Mouse (Mus musculus) bone marrow macrophage, adult 2 months (primary cell): ENCODE results near the gene Kif1bp.

Source experiments
- CTCF ChIP-seq: IDR thresholded peaks from 2 replicates; pipeline ENCODE4 v1.5.1; 2012; ENCODE audit warnings: low read depth, mild to moderate bottlenecking, low read length, moderate library complexity
- POLR2A ChIP-seq: IDR thresholded peaks from 2 replicates; pipeline ENCODE4 v1.6.1; 2012; ENCODE audit warnings: mild to moderate bottlenecking, low read depth, low read length, borderline replicate concordance

DNA sequence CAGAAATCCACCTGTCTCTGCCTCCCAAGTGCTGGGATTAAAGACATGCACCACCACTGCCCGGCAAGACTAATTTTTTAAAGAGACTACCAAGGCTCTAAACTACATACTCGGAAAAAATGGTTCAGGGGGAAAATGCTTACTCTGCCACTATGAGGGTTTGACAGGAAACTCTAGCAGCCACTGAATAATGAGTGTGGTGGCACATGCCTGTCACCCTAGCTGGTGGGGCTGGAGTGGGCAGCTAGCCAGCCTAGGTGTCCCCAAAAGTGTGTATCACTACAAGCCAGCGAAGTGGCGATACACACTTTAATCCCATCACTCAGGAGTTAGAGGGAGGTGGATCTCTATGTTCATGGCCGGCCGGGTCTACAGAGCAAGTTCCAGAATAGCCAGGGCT is 21.8 kb upstream of the Kif1bp start:
- TF ChIP-seq CTCF (no peak), POLR2A (no peak)
